Mouse (Mus musculus): ENCODE measurements around the gene Atrn.

DNA sequence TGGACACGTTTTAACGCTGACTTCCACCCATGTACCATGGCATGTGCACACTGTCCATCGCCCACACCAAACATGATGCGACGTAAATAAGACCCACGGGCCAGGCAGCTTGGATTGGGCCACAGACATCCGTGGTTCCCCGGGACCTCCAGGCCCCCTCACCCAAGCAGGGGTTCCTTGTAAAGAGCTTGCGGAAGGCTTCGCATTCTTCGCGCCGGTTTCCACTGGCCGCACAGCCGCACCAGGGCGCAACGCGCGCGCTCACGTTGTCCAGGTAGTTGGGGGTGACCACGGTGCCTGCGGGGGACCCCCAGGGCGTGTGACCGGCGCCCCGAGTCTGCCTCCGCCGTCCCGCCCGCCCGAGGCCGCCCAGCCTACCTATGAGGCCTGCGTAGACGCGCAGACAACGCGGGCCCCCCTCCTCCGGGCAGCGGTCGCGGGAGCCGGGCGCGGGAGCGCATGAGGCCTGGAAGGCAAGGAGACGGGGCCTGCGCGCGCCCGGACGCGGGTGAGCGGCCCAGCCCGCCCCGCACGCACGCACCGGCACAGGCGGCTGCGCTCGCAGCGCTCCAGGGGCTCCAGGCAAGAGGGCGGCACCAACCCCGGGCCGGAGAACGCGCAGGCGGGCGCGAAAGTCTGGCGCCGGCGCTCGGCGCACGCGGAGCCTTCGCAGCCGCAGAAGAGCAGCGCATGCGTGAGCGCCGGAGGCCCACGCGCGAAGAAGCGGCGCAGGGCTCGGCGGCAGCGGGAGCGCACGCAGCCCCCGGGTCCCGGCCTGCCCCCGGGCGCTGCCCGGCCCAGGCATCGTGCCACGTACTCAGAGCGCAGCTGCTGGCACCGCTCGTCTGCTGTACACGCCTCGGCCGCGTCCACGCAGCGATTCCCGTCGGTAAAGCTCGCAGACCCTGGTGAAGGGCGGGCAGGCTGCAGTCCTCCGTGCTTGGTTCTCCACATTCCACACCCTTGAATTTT is 134.8 kb downstream of the Atrn start:
- no peak for TF ChIP-seq EP300 (IDR thresholded peaks at IDR 0.05; ENCODE audit: low read depth)
- TF ChIP-seq CTCF (IDR thresholded peaks at IDR 0.05; ENCODE audit: low read depth), result no peak

Measured in liver, embryonic 14.5 days (tissue).